Mouse (Mus musculus) lung, postnatal 0 days (tissue): ENCODE results near the gene Eri3.

ENCODE experiments used
- CTCF ChIP-seq: IDR thresholded peaks from 2 replicates; pipeline ENCODE4 v1.5.1; 2016; ENCODE audit warnings: antibody characterized with exemption, mild to moderate bottlenecking
- EP300 ChIP-seq: IDR thresholded peaks from 2 replicates; pipeline ENCODE4 v1.6.1; 2016; ENCODE audit warnings: antibody characterized with exemption, mild to moderate bottlenecking, control low read depth

DNA sequence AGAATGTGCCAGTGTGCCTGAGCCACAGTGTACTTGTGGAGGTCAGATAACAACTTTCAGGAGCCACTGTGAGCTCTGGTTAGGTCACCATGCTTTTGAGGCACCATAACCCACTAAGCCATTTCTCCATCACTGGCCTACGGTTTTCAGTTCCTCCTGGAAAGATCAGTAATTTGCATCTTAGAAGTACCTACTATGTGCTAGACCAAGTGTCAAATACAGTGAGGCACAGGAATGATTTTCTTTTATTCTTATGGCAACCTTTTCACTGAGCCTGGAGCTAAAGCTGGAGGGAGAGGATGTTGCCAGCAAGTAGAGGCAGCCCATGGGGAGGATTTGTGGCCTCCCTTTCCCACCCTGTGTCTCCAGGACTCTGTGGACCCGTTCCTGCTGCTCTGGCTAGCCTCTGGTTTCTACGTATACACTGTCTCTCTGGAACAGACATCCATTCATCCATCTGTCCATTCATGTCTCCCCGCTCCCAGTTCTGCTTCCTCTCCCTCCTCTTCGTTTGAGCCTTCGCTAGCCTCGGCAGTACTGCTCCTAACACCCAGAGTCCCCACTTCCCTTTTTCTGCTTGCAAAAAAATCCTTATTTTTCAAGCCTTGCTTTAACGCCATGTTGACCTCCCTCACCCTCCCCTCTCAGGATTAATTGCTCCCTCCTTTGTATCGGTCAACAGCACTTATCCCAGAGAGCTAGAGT lies 14.5 kb upstream of the Eri3 start:
- TF ChIP-seq EP300 (no peak), CTCF (no peak)
